Mouse (Mus musculus) adrenal gland, postnatal 36 days (tissue): ENCODE results near the gene Dmkn. TPM values are rescaled to one million over a fixed set of nuclear protein-coding genes. Genes with fewer than 3 reads are reported as not detected.
A peak's percentile ranks its signal among the peaks of the same experiment; 100 is the strongest.

Experiments
- DNase-seq, 2 experiments: peaks; one replicate each; pipeline ENCODE4 v3.0.0; 2021; ENCODE audit warnings: mixed read lengths in 1 of 2
- total RNA-seq, 2 experiments: library from RNA; stranded (reverse); gene quantifications; 2 replicates each; pipeline ENCODE4 v1.2.3; 2021

Gene Dmkn
- total RNA-seq, 2 experiments from 2014 or later: 2.4 to 2.5 TPM

DNA sequence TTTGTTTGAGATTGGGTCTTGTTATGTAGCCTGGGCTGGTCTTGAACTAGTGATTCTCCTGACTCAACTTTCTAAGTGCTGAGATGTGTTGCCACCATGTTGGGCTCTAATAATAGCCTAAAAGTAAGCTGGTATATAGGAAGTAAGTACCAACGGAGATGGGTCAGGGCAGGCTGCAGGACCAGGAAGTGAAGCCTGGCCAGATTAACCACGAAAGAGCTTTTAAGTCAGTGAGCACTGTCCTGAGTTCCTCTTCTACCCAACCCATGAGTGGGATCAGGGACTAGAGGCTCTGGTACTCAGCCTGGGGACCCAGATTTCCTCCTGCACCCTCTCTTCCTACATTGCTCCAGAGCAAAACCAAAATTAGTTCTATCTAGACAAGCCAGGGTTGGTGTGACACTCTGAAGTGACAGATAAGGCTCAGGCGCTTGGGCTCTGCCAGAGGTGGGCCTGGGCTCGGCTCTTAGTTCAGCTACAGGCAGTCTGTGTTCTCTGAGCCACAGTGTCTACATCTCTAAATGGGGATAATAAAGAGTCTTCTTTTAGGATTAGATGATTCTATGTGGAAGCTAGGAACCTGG, 1.7 kb upstream of the Dmkn start:
- DNase-seq: no peak

DNA sequence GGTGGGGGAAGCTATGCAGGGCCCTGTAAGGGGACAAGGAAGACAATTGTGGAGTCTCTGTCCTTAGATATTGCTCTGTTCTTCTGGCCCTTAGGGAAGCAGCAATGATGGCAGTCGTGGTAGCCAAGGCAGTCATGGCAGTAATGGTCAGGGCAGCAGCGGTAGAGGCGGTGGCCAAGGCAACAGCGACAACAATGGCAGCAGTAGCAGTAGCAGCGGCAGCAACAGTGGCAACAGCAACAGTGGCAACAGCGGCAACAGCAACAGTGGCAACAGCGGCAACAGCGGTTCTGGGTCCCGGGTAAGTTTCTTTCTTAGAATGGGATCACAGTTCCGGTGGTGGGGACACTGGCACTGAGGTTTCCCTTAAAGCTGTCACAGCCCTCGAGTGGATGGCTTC, 1.6 kb downstream of the Dmkn start:
- no peak for DNase-seq

DNA sequence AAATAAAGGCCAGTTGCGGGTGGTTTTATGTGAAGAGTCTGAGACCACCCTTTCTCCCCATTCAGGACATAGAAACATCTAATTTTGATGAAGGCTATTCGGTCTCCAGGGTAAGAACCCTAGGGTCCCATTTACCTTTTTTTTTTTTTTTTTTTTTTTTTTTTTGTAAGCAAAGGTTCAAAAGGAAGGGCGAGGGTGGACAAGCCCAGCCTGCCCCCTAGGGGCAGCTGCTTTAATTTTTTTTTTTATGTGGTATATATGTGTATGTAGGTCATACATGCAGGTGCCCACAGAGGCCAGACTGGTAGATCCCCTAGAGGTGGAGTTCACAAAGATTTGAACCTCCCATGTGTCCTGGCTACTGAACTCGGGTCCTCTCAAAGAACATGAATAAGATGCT, 2.9 kb downstream of the Dmkn start:
- no peak for DNase-seq

DNA sequence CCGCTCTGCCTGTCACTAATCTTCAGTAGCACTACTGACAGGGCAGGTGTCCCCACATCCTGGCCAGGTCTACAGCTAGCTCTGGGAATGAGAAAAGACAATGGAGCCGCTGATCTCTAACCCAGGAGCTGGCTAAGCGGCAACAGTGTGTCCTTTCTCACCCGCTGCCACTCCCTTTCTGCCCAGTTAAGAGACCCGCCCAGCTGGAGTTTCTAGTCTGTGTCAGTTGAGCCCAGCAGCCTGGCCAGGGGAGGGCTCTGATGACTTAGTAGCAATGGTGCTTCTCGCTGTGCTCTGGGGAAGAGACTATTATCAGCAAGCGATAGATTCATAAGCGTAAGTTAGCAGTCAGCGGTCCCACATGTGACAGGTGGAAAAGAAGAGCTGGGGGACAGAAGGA, 5.7 kb downstream of the Dmkn start:
- no peak for DNase-seq

DNA sequence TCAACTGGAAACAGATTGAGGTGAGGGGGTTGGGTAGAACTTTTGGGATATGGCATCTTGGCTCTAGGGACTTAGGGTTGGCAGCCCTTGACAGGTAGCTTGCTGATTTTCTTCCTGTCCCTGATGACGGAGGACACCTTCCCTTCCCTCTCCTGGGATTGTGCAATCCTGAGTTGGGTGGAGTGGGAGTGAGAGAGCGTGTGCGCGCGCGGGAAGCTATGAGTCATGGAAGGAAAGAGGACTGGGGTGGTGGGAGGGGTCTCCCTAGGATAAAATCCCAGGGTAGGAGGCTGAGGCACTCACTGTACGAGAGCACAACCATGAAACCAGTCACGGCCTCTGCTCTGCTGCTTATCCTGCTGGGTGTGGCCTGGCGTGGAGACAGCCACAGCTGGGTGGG, 12.5 kb downstream of the Dmkn start:
- DNase-seq: no peak

DNA sequence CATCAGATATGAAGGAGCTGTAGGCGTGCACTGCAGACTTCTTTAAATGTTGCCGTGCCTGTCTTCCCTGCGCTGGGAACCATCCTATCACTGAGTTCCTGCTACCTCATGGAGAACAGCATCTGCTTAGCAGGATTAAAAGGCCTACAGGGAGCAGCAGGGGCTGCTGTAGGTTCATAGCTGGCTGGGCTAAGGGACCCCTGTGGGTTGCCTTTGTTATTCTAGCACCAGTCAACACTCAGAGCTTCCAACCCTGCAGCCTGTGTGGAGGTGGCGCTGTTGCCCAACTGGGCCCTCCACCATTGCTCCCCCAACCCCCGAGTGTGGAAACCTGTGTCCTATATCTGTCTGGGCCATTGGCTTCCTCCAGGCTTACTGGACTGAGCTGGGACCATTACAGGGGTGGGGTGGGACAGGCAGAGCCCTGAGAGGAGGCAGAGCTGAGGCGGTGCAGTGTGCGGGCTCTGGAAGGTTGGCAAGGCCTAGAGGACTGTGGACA, 13.6 kb downstream of the Dmkn start:
- DNase-seq: no peak

DNA sequence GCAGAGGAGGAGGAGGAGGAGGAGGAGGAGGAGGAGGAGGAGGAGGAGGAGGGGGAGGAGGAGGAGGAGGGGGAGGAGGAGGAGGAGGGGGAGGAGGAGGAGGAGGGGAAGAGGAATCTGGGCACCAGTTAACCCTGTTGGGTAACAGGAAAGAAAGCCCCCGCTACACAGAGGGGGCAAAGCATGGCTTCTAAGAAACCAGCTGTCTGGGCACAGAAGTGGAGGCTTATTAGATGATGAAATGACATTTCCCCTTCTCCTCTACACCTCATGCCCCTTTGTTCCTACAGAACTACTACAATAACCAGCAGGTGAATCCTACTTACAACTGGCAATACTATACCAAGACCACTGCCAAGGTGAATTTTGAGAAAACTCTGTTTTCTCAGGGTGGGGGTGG, 14.4 kb downstream of the Dmkn start:
- DNase-seq: no peak

GRCm38 (mm10) chr7:30781792-30782191, 18.2 kb downstream of the Dmkn start:
- DNase-seq: peak in 1 of 2 experiments; percentile 40

DNA sequence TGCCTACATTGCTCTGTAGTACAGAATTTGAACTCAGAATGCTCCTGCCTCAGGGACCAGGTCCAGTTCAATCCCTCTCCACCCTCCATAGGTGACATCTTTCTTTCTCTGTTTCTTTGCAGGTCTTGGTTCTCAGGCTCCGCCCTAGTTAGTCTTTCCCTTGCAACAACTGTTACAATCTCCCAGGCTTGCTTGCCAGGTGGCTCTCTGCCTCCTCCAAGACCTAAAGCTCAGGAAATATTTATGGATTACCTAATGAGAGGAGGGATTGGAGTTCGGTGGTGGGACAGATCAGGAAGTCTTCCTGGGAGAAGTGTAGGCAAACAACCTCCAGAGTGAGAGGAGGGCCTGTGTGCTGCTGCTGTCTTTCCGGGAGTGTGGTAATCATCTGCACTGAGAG, 19.1 kb downstream of the Dmkn start:
- no peak for DNase-seq

DNA sequence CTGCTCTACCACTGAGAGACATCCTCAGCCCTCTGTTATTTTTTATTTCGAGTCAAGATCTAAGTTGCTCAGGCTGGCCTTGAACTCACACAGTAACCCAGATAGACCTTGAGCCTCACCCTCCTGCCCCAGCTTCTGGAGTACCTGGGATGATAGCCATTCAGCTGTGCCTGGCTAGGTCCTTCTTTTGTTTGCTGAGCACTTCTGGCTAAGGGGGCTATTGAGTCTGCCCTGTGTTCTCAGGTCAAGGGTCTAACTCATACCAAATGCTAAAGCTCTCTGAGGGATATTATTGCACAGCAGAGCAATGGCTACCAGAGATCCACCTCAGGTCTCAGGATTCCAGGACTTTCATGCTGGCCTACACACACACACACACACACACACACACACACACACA, 21.6 kb downstream of the Dmkn start:
- DNase-seq: no peak

DNA sequence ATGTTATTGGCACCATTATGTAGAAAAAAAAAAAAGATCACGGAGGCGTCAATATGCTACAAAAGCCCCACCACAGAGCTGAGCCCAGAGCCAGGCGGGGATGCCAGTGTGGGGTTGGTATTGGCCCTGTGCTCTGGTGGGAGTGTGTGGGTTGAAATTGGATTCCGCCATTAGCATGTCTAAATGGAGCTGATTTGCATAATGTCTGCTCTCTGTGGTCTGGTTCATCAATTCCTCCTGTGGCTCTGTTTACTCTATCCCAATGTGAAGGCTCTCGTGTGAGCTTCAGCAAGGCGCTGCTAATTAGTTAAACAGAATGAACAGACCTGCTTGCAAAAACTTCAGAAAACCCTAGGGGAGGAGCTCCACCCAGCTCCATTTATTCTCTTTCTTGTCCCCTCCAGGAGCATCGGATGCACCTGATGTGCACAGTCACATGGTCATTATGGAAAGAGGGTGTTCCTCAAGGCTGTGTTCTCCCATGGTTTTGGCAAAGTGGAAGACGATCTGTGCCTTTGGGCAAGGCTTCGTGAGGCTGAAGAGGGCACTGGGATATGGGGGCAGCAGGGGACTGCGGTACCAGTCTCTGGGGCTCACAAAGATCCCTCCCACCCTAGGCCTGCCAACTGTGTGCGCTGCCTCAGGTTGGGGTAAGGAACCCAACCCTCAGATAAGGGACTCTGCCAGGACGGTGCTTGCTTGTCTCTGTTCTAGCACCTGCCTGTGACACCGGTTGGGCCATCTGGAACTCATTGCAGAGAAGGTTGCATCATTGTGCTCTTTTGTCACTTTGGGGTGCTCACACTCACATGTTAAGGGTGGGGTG, 22.4 kb downstream of the Dmkn start:
- no peak for DNase-seq

DNA sequence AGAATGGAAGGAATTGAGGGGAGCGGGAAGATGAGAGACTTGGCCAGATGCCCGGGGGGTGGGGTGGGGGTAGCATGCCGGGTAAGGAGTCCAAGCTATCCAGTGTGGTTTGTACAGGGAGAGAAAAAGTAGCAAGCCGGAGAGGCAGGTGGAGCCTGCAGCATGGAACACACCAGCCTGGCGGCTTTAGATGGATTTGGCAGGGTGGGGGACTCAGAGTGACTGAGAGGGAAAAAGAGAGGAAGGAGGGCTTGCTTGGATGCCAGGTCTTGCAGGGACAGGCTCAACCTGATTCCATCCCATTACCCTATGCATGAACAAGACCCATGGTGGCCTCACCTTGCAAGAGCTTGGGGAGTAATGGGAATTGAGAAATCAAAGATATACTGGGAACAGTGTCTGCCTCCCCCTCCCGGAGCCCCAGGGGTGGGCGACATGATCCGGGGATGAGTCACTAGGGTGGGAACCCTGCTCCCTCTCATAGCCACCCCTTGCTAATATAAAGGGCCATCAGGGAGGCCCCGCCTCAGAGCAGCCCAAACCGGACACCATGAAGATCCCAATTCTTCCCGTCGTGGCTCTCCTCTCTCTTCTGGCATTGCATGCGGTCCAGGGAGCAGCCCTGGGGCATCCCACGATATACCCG, 23.9 kb downstream of the Dmkn start, which contains the start of gene Krtdap:
Gene Krtdap, plus strand, starts transcription at position 520 of the 646 bp plus-strand sequence.
- DNase-seq: no peak

GRCm38 (mm10) chr7:30790141-30790540, 26.6 kb downstream of the Dmkn start:
- no peak for DNase-seq

DNA sequence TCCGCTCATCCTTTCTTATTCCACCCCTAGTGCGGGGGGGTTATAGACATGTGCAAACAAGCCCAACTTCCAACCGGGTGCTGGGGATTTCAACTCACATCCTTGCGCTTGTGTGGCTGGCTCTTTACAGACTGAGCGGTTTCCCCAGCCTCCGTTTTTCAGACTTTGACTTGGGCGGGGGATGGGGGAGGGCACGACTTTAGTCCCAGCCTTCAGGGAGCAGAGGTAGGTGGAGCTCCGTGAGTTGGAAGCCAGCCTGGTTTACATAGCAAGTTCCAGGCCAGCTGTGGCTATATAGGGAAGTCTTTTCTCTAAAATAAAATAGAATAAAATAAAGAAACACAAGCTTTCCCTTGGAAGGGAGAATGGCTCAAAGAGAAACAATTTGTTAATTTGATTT, 28.4 kb downstream of the Dmkn start:
- no peak for DNase-seq

DNA sequence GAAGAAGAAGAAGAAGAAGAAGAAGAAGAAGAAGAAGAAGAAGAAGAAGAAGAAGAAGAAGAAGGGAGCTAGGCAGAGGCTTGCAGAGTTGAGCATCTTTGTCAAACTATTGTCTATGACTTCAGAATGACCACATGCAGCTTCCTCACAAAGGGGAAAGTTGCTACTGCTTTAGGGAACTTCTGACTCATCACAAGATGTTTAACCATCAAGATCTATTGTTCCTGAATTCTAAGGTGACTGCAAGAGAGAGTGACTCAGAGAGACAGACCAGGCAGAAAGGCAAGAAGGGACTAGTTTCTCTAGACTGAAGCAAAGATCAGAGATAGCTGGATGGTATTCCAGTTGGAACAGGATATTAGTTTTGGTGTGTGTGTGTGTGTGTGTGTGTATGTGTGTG, 31.4 kb downstream of the Dmkn start:
- DNase-seq: no peak

- DNase-seq: no peak
Measured at GRCm38 (mm10) chr7:30796790-30797189, 33.2 kb downstream of the Dmkn start.

GRCm38 (mm10) chr7:30800653-30801052, 37.1 kb downstream of the Dmkn start:
- no peak for DNase-seq

DNA sequence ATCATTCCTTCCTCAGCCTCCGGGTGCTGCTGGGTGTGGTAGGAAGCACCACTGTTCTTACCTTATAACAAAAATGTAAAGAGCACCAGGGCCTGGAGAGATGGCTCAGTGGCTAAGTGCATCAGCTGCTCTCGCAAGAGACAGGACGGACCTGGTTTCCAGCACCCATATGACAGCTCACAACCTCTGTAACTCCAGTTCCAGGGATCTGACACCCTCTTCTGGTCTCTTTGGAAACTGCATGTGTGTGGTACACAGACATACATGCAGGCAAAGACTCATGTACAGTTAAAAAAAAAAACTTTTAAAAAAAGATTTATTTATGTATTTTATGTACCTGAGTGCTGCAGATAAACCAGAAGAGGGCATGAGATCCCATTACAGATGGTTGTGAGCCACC, 39.7 kb downstream of the Dmkn start:
- no peak for DNase-seq

- DNase-seq: no peak
Measured at GRCm38 (mm10) chr7:30804026-30804715, 40.6 kb downstream of the Dmkn start.

GRCm38 (mm10) chr7:30805924-30806323, 42.4 kb downstream of the Dmkn start:
- peak; percentile 75 to 83 for DNase-seq

GRCm38 (mm10) chr7:30810319-30810718, 46.8 kb downstream of the Dmkn start:
- no peak for DNase-seq

GRCm38 (mm10) chr7:30811757-30812290, 48.3 kb downstream of the Dmkn start:
- DNase-seq: no peak
